ENCODE assay signal across 21 mouse cellular contexts in genomic region chr15:98514146-98514545, GRCm38 (mm10). TPM values are rescaled to one million over a fixed set of nuclear protein-coding genes. Genes with fewer than 3 reads are reported as not detected.
DNase-seq lines count a peak whose midpoint lies in the region; ATAC-seq and TF ChIP-seq lines count a peak whose summit lies in the region.
"Had no signal": no experiment of that assay in that cellular context is flagged by ENCODE, and none has a peak within 500 bp of the region (broad histone marks: within the 10 kb centered on the region; RNA-seq: fewer than 3 reads in every experiment).

No protein-coding gene starts in this region.

- no peak for TF ChIP-seq POLR2A in lung, adult 2 months (IDR thresholded peaks at IDR 0.05; ENCODE audit: borderline replicate concordance, extremely low read depth, low read depth, low read length)

- no peak for DNase-seq in gastrocnemius, adult 2 months
- DNase-seq in gastrocnemius, postnatal 4 days (ENCODE audit: low spot score in 2 of 2): no peak
- DNase-seq in T-cell, adult 2 months (ENCODE audit: low spot score): peak; percentile 72
- DNase-seq in thymus, postnatal 14 days: peak; percentile 73
- no peak for DNase-seq in lung, adult 2 months
- no peak for DNase-seq in kidney, adult 9 months
- no peak for DNase-seq in left cerebral cortex, postnatal 25 days (ENCODE audit: low spot score in 2 of 2)
- DNase-seq: adrenal gland, adult 2 months; cerebellum, adult 2 months; forebrain, postnatal 0 days; gastrocnemius, postnatal 25 days; kidney, adult 11 months; kidney, postnatal 4 days; lung, embryonic 14.5 days had no signal

- ATAC-seq in megakaryocyte progenitor cell, adult 5-6 weeks (replicated peaks; ENCODE audit: poor library complexity): peak; percentile 18; the same call in 1 of the 2 replicates
- ATAC-seq: forebrain, postnatal 0 days; Patski had no signal

- intact Hi-C loops in gastrocnemius, adult 2 months (cut with DNase I): loop anchor here (5.0 kb wide), 1 partner anchor 53 kb away; no protein-coding TSS in a partner anchor
- intact Hi-C loops in left cerebral cortex, postnatal 25 days (cut with DNase I): loop anchor here (5.0 kb wide), 1 partner anchor 103 kb away; no protein-coding TSS in a partner anchor

- H3K27ac ChIP-seq in gastrocnemius, adult 2 months: 0 out of 2 replicates have a peak overlapping the region, but pooled peaks have one; percentile 20
- H3K27ac ChIP-seq: heart, embryonic 15.5 days; hindbrain, embryonic 13.5 days; left cerebral cortex, adult 2 months; limb, embryonic 15.5 days had no signal

- no peak overlapping the region for H3K4me3 ChIP-seq in gastrocnemius, adult 2 months
- no peak overlapping the region for H3K4me3 ChIP-seq in lung, adult 2 months (replicated peaks; ENCODE audit: extremely low read depth, low read depth, low read length)
- H3K4me3 ChIP-seq: erythroblast, embryonic 14.5 days; heart, embryonic 15.5 days; hindbrain, embryonic 13.5 days; left cerebral cortex, adult 2 months; limb, embryonic 15.5 days had no signal

- WGBS in lung, adult 2 months: 65% methylated on average over 8 of the region's 8 CpGs

- no peak for TF ChIP-seq CTCF in gastrocnemius, adult 2 months (IDR thresholded peaks at IDR 0.05)
- TF ChIP-seq CTCF in lung, adult 2 months (IDR thresholded peaks at IDR 0.05; ENCODE audit: insufficient read depth, low read length): no peak

- peaks cover 13% of the 10 kb centered on the region for H3K4me1 ChIP-seq in lung, adult 2 months (ENCODE audit: control insufficient read depth, insufficient read depth, low read length)

RNA-seq across cellular contexts. Expression of gene Kansl2, which starts 19.9 kb away (rescaled TPM):
- total RNA-seq in gastrocnemius, adult 2 months (2021): 10 to 100 TPM; 64.7 to 66.3 TPM
- 10 to 100 TPM; 75.4 to 83.9 TPM for total RNA-seq in gastrocnemius, postnatal 4 days (2021)
- total RNA-seq in megakaryocyte progenitor cell, adult 5-6 weeks (2015): 65.7 and 68.6 TPM in 2 replicates
- 60.1 and 62.8 TPM in 2 replicates for total RNA-seq in megakaryocyte progenitor cell, adult 5-6 weeks (2017)
- polyA plus RNA-seq in lung, adult 2 months (2012; rRNA removed): 26.7 and 32.1 TPM in 2 replicates
- total RNA-seq in left cerebral cortex, postnatal 25 days (2021): 10 to 100 TPM; 58.1 to 62.6 TPM

RNA-seq across cellular contexts. Expression of gene Olfr279, which starts 21.9 kb away (rescaled TPM):
- not detected for total RNA-seq in gastrocnemius, adult 2 months (2021)
- total RNA-seq in gastrocnemius, postnatal 4 days (2021): not detected
- total RNA-seq in megakaryocyte progenitor cell, adult 5-6 weeks (2015): not detected in 2 replicates
- total RNA-seq in megakaryocyte progenitor cell, adult 5-6 weeks (2017): not detected in 2 replicates
- 0.12 and 0.13 TPM in 2 replicates for polyA plus RNA-seq in lung, adult 2 months (2012; rRNA removed)
- not detected for total RNA-seq in left cerebral cortex, postnatal 25 days (2021)
- total RNA-seq: adrenal gland, adult 2 months; forebrain, postnatal 0 days; gastrocnemius, postnatal 25 days; left cerebral cortex, adult 2 months had no signal
- polyA plus RNA-seq: adrenal gland, adult 2 months; erythroblast, embryonic 14.5 days; forebrain, postnatal 0 days; heart, embryonic 15.5 days; hindbrain, embryonic 13.5 days; limb, embryonic 15.5 days; lung, embryonic 14.5 days; Patski had no signal

RNA-seq across cellular contexts. Expression of gene Lalba, which starts 31.6 kb away (rescaled TPM):
- not detected for total RNA-seq in gastrocnemius, adult 2 months (2021)
- total RNA-seq in gastrocnemius, postnatal 4 days (2021): not detected
- total RNA-seq in megakaryocyte progenitor cell, adult 5-6 weeks (2015): not detected in 2 replicates
- total RNA-seq in megakaryocyte progenitor cell, adult 5-6 weeks (2017): not detected in 2 replicates
- 0.39 TPM in 1 of 2 replicates, not detected in the other for polyA plus RNA-seq in lung, adult 2 months (2012; rRNA removed)
- total RNA-seq in left cerebral cortex, postnatal 25 days (2021): not detected
- total RNA-seq: adrenal gland, adult 2 months; forebrain, postnatal 0 days; gastrocnemius, postnatal 25 days; left cerebral cortex, adult 2 months had no signal
- polyA plus RNA-seq: adrenal gland, adult 2 months; erythroblast, embryonic 14.5 days; forebrain, postnatal 0 days; heart, embryonic 15.5 days; hindbrain, embryonic 13.5 days; Patski had no signal

RNA-seq across cellular contexts. Expression of gene OR5BS1P, which starts 44.5 kb away (rescaled TPM):
- not detected for total RNA-seq in gastrocnemius, adult 2 months (2021)
- not detected for total RNA-seq in gastrocnemius, postnatal 4 days (2021)
- total RNA-seq in megakaryocyte progenitor cell, adult 5-6 weeks (2015): not detected in 2 replicates
- not detected in 2 replicates for total RNA-seq in megakaryocyte progenitor cell, adult 5-6 weeks (2017)
- polyA plus RNA-seq in lung, adult 2 months (2012; rRNA removed): 0.03 and 0.05 TPM in 2 replicates
- not detected for total RNA-seq in left cerebral cortex, postnatal 25 days (2021)
- total RNA-seq: adrenal gland, adult 2 months; forebrain, postnatal 0 days; gastrocnemius, postnatal 25 days; left cerebral cortex, adult 2 months had no signal
- polyA plus RNA-seq: adrenal gland, adult 2 months; cerebellum, adult 2 months; erythroblast, embryonic 14.5 days; forebrain, postnatal 0 days; heart, embryonic 15.5 days; hindbrain, embryonic 13.5 days; limb, embryonic 15.5 days; lung, embryonic 14.5 days; Patski had no signal

RNA-seq across cellular contexts. Expression of gene Ccnt1, which starts 56.6 kb away (rescaled TPM):
- 10 to 100 TPM; 20.4 to 20.5 TPM for total RNA-seq in gastrocnemius, adult 2 months (2021)
- 10 to 100 TPM; 31.3 to 35.4 TPM for total RNA-seq in gastrocnemius, postnatal 4 days (2021)
- 47.1 and 57.8 TPM in 2 replicates for total RNA-seq in megakaryocyte progenitor cell, adult 5-6 weeks (2015)
- 54.1 and 62.5 TPM in 2 replicates for total RNA-seq in megakaryocyte progenitor cell, adult 5-6 weeks (2017)
- polyA plus RNA-seq in lung, adult 2 months (2012; rRNA removed): 10.4 and 13.0 TPM in 2 replicates
- 10 to 100 TPM; 45.5 to 45.9 TPM for total RNA-seq in left cerebral cortex, postnatal 25 days (2021)

Comparison
In these comparisons a context has a peak if more than half of its experiments do, and no peak if none do; other contexts are left out.
1. DNase-seq: peak in T-cell, adult 2 months (single experiment) and thymus, postnatal 14 days (single experiment); none in gastrocnemius, adult 2 months (single experiment), gastrocnemius, postnatal 4 days (0 of 2), lung, adult 2 months (single experiment), kidney, adult 9 months (single experiment) and left cerebral cortex, postnatal 25 days (0 of 2).